Mouse (Mus musculus) MEL (cell line): ENCODE results near the gene Sytl3. TPM values are rescaled to one million over a fixed set of nuclear protein-coding genes. Genes with fewer than 3 reads are reported as not detected.

Experiments
- DNase-seq: peaks from one replicate; pipeline ENCODE4 v3.0.0; 2011; ENCODE audit warnings: low read depth, low spot score
- H3K27ac ChIP-seq: 2 replicates; pipeline ENCODE4 v1.5.1; 2012; ENCODE audit warnings: low read depth, mild to moderate bottlenecking, control low read depth, low read length, moderate library complexity; ENCODE audit not compliant: control insufficient read depth
- H3K27me3 ChIP-seq, 2 experiments: fragments of 150-350 bp in 1 of 2; sonication (generic) in 1 of 2; 2 replicates each; pipeline ENCODE4 v1.6.1; 2012; ENCODE audit warnings: low read length in 2 of 2, mild to moderate bottlenecking in 2 of 2, improper control_type of control experiment in 1 of 2, moderate library complexity in 1 of 2; ENCODE audit not compliant: insufficient read depth in 2 of 2, control insufficient read depth in 1 of 2
- H3K36me3 ChIP-seq, 2 experiments: 2 replicates each; pipeline ENCODE4 v1.6.1; 2012 to 2014; ENCODE audit warnings: low read length in 2 of 2, improper control_type of control experiment in 1 of 2, inconsistent platforms in 1 of 2, mild to moderate bottlenecking in 1 of 2; ENCODE audit not compliant: insufficient read depth in 2 of 2, control insufficient read depth in 1 of 2
- H3K4me1 ChIP-seq, 2 experiments: fragments of 150-350 bp in 1 of 2; sonication (generic) in 1 of 2; 2 replicates each; pipeline ENCODE4 v1.6.1; 2012; ENCODE audit warnings: low read length in 2 of 2, improper control_type of control experiment in 1 of 2, mild to moderate bottlenecking in 1 of 2; ENCODE audit not compliant: insufficient read depth in 2 of 2, control insufficient read depth in 1 of 2
- H3K4me3 ChIP-seq, 2 experiments: fragments of 150-350 bp in 1 of 2; sonication (generic) in 1 of 2; 2 replicates each; pipeline ENCODE4 v1.5.1; 2012; ENCODE audit warnings: low read depth in 2 of 2, low read length in 2 of 2, mild to moderate bottlenecking in 2 of 2, moderate library complexity in 2 of 2, control low read depth in 1 of 2, improper control_type of control experiment in 1 of 2; ENCODE audit not compliant: control insufficient read depth in 1 of 2, insufficient read depth in 1 of 2
- H3K79me2 ChIP-seq: 2 replicates; pipeline ENCODE4 v1.6.1; 2012; ENCODE audit warnings: mild to moderate bottlenecking, low read length, moderate library complexity; ENCODE audit not compliant: control insufficient read depth, poor library complexity, insufficient read depth
- H3K9ac ChIP-seq: 2 replicates; pipeline ENCODE4 v1.6.1; 2012; ENCODE audit warnings: low read depth, mild to moderate bottlenecking, control low read depth, low read length, moderate library complexity; ENCODE audit not compliant: control insufficient read depth, poor library complexity, severe bottlenecking
- H3K9me3 ChIP-seq: fragments of 150-350 bp; sonication (generic); replicated peaks from 2 replicates; pipeline ENCODE4 v1.6.1; 2012; ENCODE audit warnings: mild to moderate bottlenecking, low read length, improper control_type of control experiment, moderate library complexity; ENCODE audit not compliant: insufficient read depth
- BHLHE40 ChIP-seq: IDR thresholded peaks from 2 replicates; pipeline ENCODE4 v1.6.1; 2012; ENCODE audit warnings: low read depth, mild to moderate bottlenecking, inconsistent platforms, low read length, improper control_type of control experiment, borderline replicate concordance
- CHD2 ChIP-seq: IDR thresholded peaks from 2 replicates; pipeline ENCODE4 v1.6.1; 2011; ENCODE audit warnings: low read length, improper control_type of control experiment
- CTCF ChIP-seq, 3 experiments: IDR thresholded peaks in 2 of 3; conservative IDR thresholded peaks in 1 of 3; 2 replicates each; pipeline ENCODE4 v1.5.1; 2011 to 2012; ENCODE audit warnings: low read length in 3 of 3, low read depth in 2 of 3, mild to moderate bottlenecking in 2 of 3, improper control_type of control experiment in 1 of 3, inconsistent platforms in 1 of 3, mixed read lengths in 1 of 3, moderate library complexity in 1 of 3; ENCODE audit not compliant: control insufficient read depth in 1 of 3, insufficient read depth in 1 of 3, poor library complexity in 1 of 3, severe bottlenecking in 1 of 3
- E2F4 ChIP-seq: IDR thresholded peaks from 2 replicates; pipeline ENCODE4 v1.6.1; 2011; ENCODE audit warnings: low read depth, low read length, improper control_type of control experiment, borderline replicate concordance
- ELF1 ChIP-seq: IDR thresholded peaks from 2 replicates; pipeline ENCODE4 v1.6.1; 2014; ENCODE audit warnings: low read depth, mild to moderate bottlenecking, inconsistent platforms, low read length, improper control_type of control experiment, moderate library complexity
- GABPA ChIP-seq: IDR thresholded peaks from 2 replicates; pipeline ENCODE4 v1.6.1; 2012; ENCODE audit warnings: low read depth, mild to moderate bottlenecking, inconsistent platforms, low read length, improper control_type of control experiment, moderate library complexity
- HCFC1 ChIP-seq: IDR thresholded peaks from 2 replicates; pipeline ENCODE4 v1.6.1; 2012; ENCODE audit warnings: low read depth, mild to moderate bottlenecking, inconsistent platforms, low read length, improper control_type of control experiment, moderate library complexity
- KAT2A ChIP-seq: conservative IDR thresholded peaks from 2 replicates; pipeline ENCODE4 v1.6.1; 2012; ENCODE audit warnings: low read depth, low read length, improper control_type of control experiment, inconsistent platforms
- MEF2A ChIP-seq: IDR thresholded peaks from 2 replicates; pipeline ENCODE4 v1.6.1; 2014; ENCODE audit warnings: low read depth, mild to moderate bottlenecking, inconsistent platforms, low read length, improper control_type of control experiment; ENCODE audit not compliant: poor library complexity, insufficient replicate concordance, severe bottlenecking; ENCODE audit errors: extremely low read depth
- MYC ChIP-seq: IDR thresholded peaks from 2 replicates; pipeline ENCODE4 v1.6.1; 2011; ENCODE audit warnings: low read depth, mild to moderate bottlenecking, low read length, improper control_type of control experiment, moderate library complexity
- NRF1 ChIP-seq: IDR thresholded peaks from 2 replicates; pipeline ENCODE4 v1.6.1; 2014; ENCODE audit warnings: low read depth, mild to moderate bottlenecking, inconsistent platforms, low read length, improper control_type of control experiment, moderate library complexity; ENCODE audit not compliant: poor library complexity, insufficient read depth, severe bottlenecking
- POLR2A ChIP-seq, 2 experiments: IDR thresholded peaks; 2 replicates each; pipeline ENCODE4 v1.6.1; 2011 to 2012; ENCODE audit warnings: low read length in 2 of 2, mild to moderate bottlenecking in 2 of 2, control low read depth in 1 of 2, improper control_type of control experiment in 1 of 2, low read depth in 1 of 2, moderate library complexity in 1 of 2; ENCODE audit not compliant: control insufficient read depth in 1 of 2, insufficient read depth in 1 of 2, poor library complexity in 1 of 2
- POLR2AphosphoS5 ChIP-seq: IDR thresholded peaks from 2 replicates; pipeline ENCODE4 v1.6.1; 2012; ENCODE audit warnings: low read depth, borderline replicate concordance, mild to moderate bottlenecking, inconsistent platforms, low read length, moderate library complexity, mixed read lengths
- RAD21 ChIP-seq: IDR thresholded peaks from 2 replicates; pipeline ENCODE4 v1.6.1; 2011; ENCODE audit warnings: mild to moderate bottlenecking, low read depth, low read length, improper control_type of control experiment
- RCOR1 ChIP-seq: IDR thresholded peaks from 2 replicates; pipeline ENCODE4 v1.6.1; 2012; ENCODE audit warnings: low read depth, mild to moderate bottlenecking, inconsistent platforms, low read length, improper control_type of control experiment
- SMC3 ChIP-seq: IDR thresholded peaks from 2 replicates; pipeline ENCODE4 v1.6.1; 2011; ENCODE audit warnings: low read depth, low read length, improper control_type of control experiment
- TBP ChIP-seq: IDR thresholded peaks from 2 replicates; pipeline ENCODE4 v1.8.0; 2011; ENCODE audit warnings: low read depth, low read length, improper control_type of control experiment
- UBTF ChIP-seq: IDR thresholded peaks from 2 replicates; pipeline ENCODE4 v1.6.1; 2012; ENCODE audit warnings: low read depth, mild to moderate bottlenecking, inconsistent platforms, low read length, improper control_type of control experiment, moderate library complexity, borderline replicate concordance; ENCODE audit not compliant: insufficient read depth
- USF2 ChIP-seq, 2 experiments: IDR thresholded peaks; 2 replicates each; pipeline ENCODE4 v1.6.1; 2011 to 2012; ENCODE audit warnings: improper control_type of control experiment in 2 of 2, low read length in 2 of 2, borderline replicate concordance in 1 of 2, inconsistent platforms in 1 of 2, low read depth in 1 of 2, mild to moderate bottlenecking in 1 of 2; ENCODE audit not compliant: insufficient read depth in 1 of 2
- ZC3H11A ChIP-seq: IDR thresholded peaks from 2 replicates; pipeline ENCODE4 v1.6.1; 2012; ENCODE audit warnings: low read depth, mild to moderate bottlenecking, inconsistent platforms, low read length, improper control_type of control experiment
- polyA plus RNA-seq, 2 experiments: library from polyadenylated mRNA; stranded (reverse) in 1 of 2; unstranded in 1 of 2; fragments of >175 nt in 1 of 2; fragments of >200 nt in 1 of 2; gene quantifications; 2 replicates each; pipeline versions ENCODE4 v1.2.1 to v1.2.4; 2012; ENCODE audit warnings: low replicate concordance in 2 of 2, low read depth in 1 of 2; ENCODE audit not compliant: insufficient read length in 2 of 2, insufficient read depth in 1 of 2, missing spikeins in 1 of 2
- total RNA-seq: library from RNA; depleted of rRNA; stranded (reverse); fragments of 300-350 nt; gene quantifications from 2 replicates; pipeline ENCODE4 v1.2.3, GENCODE M21; 2012

Gene Sytl3
- total and polyA plus RNA-seq, 3 experiments, result not detected

DNA sequence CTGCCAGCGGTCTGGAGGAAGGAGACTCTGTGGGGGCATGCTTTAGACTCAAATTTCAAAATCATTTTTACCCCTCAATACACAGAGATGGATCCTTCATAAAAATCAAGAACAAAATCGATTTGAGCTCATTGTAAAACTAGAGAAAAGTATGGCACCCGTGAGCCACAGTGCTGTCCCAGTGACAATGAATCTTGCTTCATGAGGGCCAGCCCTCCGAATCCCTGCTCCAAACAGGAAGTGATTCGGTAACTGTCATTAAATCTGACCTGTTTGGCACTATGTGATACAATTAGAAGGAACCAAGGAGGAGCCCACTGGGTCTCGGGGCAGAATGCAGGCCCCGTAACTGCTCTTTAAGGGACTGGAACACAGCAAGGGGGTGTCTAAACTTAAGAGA is 79.9 kb downstream of the Sytl3 start:
- H3K9ac ChIP-seq, result no peak overlapping the region
- H3K4me3 ChIP-seq, result no peak overlapping the region
- H3K79me2 ChIP-seq, result no peaks in the 10 kb centered on the region
- H3K36me3 ChIP-seq, result peaks cover 1 to 9% of the 10 kb centered on the region in 2 experiments; a peak in 3 of 4 replicates
- TF ChIP-seq RCOR1, result no peak
- no peak for TF ChIP-seq RAD21
- no peak for TF ChIP-seq NRF1
- no peak for TF ChIP-seq ZC3H11A
- TF ChIP-seq POLR2A (IDR thresholded peaks at IDR 0.05; ENCODE audit: control insufficient read depth in 1 of 2, insufficient read depth in 1 of 2, low read depth in 1 of 2, low read length in 2 of 2, poor library complexity in 1 of 2), result no peak
- TF ChIP-seq HCFC1, result no peak
- TF ChIP-seq UBTF, result no peak
- no peak for TF ChIP-seq SMC3
- no peak for TF ChIP-seq TBP
- TF ChIP-seq GABPA, result no peak
- no peak for TF ChIP-seq ELF1
- TF ChIP-seq BHLHE40, result no peak
- TF ChIP-seq CHD2, result no peak
- no peak for TF ChIP-seq MEF2A
- TF ChIP-seq, all 39 proteins: peak for 0
- no peak for DNase-seq
- H3K9me3 ChIP-seq, result no peaks in the 10 kb centered on the region
- peaks cover 3 to 10% of the 10 kb centered on the region in 2 experiments for H3K4me1 ChIP-seq
- H3K27ac ChIP-seq, result no peak overlapping the region
- no peaks in the 10 kb centered on the region for H3K27me3 ChIP-seq

GRCm38 (mm10) chr17:6739266-6739665 is 80.4 kb downstream of the Sytl3 start:
- no peaks in the 10 kb centered on the region for H3K27me3 ChIP-seq
- H3K36me3 ChIP-seq, result peaks cover 1 to 9% of the 10 kb centered on the region in 2 experiments; a peak in 3 of 4 replicates
- H3K27ac ChIP-seq, result no peak overlapping the region
- H3K9me3 ChIP-seq, result no peaks in the 10 kb centered on the region
- no peak overlapping the region for H3K4me3 ChIP-seq
- H3K4me1 ChIP-seq, result peaks cover 3 to 10% of the 10 kb centered on the region in 2 experiments
- no peak for TF ChIP-seq RCOR1
- TF ChIP-seq POLR2AphosphoS5, result no peak
- no peak for TF ChIP-seq KAT2A
- TF ChIP-seq MYC, result no peak
- no peak for TF ChIP-seq HCFC1
- TF ChIP-seq USF2 (IDR thresholded peaks at IDR 0.05; ENCODE audit: borderline replicate concordance in 1 of 2, insufficient read depth in 1 of 2, low read depth in 1 of 2, low read length in 2 of 2), result no peak
- TF ChIP-seq UBTF, result no peak
- TF ChIP-seq MEF2A, result no peak
- no peak for TF ChIP-seq TBP
- no peak for TF ChIP-seq RAD21
- no peak for TF ChIP-seq CTCF (IDR thresholded peaks at IDR 0.05 in 2 of 3, conservative IDR thresholded peaks at IDR 0.05 in 1 of 3; ENCODE audit: control insufficient read depth in 1 of 3, insufficient read depth in 1 of 3, low read depth in 2 of 3, low read length in 3 of 3, poor library complexity in 1 of 3, severe bottlenecking in 1 of 3)
- no peak for TF ChIP-seq E2F4
- TF ChIP-seq, all 39 proteins: peak for 0
- Histone ChIP-seq H3K9ac (no peak overlapping the region), H3K79me2 (no peaks in the 10 kb centered on the region)
- no peak for DNase-seq
